Mouse (Mus musculus) heart, embryonic 13.5 days (tissue): ENCODE measurements around the gene Th. TPM values are rescaled to one million over a fixed set of nuclear protein-coding genes. Genes with fewer than 3 reads are reported as not detected.

Experiments
- polyA plus RNA-seq: library from polyadenylated mRNA; unstranded; fragments of >200 nt; fragmentation: Nextera tagmentation; extraction: Ambion mirVana; gene quantifications from 2 replicates; pipeline ENCODE4 v1.2.1, GENCODE M21; 2015

Gene Th
- polyA plus RNA-seq, 1 experiment from 2014 or later: 0.76 TPM

Other genes with a start within 250 kb of the Th start
- 0.75 TPM in 1 of 2 replicates, not detected in the other for gene Ins2, start 187.7 kb downstream of the Th start, polyA plus RNA-seq
- gene Ascl2, start 38.1 kb upstream of the Th start, polyA plus RNA-seq: 0.33 and 0.52 TPM in 2 replicates
- 4.9 and 5.9 TPM in 2 replicates for gene Tspan32, start 73.9 kb upstream of the Th start, polyA plus RNA-seq
- gene Cd81, start 121.6 kb upstream of the Th start, polyA plus RNA-seq: 750 and 845 TPM in 2 replicates
- gene Tssc4, start 138.1 kb upstream of the Th start, polyA plus RNA-seq: 58.2 and 60.7 TPM in 2 replicates
- gene Trpm5, start 163.5 kb upstream of the Th start, polyA plus RNA-seq: 3.5 and 4.4 TPM in 2 replicates
- gene Kcnq1, start 175.2 kb upstream of the Th start, polyA plus RNA-seq: 15.0 and 15.6 TPM in 2 replicates